8 mouse cellular contexts compared by ENCODE assay signal in the genomic region with DNA sequence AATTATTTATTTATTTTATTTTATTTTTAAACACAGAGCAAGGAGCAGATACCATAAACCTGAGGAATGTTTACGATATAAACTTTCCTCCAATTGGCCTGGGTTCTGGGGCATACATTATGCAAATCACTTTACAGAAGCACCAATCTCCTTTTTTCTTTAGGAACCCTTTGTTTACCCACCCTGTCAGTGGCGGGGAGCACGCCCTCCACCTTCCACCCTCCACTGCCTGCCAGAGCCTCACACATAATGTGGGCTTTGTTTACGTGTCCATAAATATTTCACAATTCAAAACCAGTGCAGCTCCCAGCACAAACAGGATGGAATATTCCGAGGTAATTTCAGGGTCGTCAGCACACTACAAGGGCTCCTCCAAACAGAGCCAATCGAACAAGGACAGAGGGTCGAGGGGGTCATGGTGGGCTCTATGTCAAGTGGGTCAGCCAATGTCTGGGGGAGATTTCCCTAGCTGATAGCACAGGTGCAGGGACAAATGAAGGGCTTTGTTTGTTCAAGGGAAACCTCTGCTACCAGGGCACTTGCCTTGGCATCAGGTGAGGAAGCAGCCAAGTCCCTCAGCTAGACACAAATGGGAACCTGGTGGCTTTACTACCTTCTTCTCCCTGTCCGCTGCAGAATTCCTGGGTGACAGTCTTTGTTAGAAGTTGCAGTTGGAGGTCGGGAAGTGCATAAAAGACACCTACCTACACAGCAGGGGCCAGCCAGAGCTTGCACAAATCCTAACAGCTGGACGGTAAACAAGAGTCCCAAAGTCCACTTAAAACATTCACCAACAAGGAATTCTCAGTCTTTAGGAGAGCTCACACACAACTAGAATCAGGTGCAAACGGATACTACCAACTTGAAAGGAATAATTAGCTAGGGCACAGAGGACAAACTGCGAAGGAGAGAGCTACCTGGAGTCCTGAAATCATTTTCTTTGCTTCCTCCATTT. TPM values are rescaled to one million over a fixed set of nuclear protein-coding genes. Genes with fewer than 3 reads are reported as not detected.
DNase-seq lines count a peak whose midpoint lies in the region; ATAC-seq and TF ChIP-seq lines count a peak whose summit lies in the region.
"Had no signal": no experiment of that assay in that cellular context is flagged by ENCODE, and none has a peak within 500 bp of the region (broad histone marks: within the 10 kb centered on the region; RNA-seq: fewer than 3 reads in every experiment).

No protein-coding gene starts in this region.

- intact Hi-C loops in left cerebral cortex, postnatal 4 days (cut with DNase I), result no loop called here

- H3K9me3 ChIP-seq in liver, embryonic 14.5 days (ENCODE audit: control insufficient read depth, low read length), result no peaks in the 10 kb centered on the region

- H3K4me3 ChIP-seq in kidney, adult 2 months (ENCODE audit: insufficient read depth, low read depth, low read length), result peak overlapping the region; percentile 33
- H3K4me3 ChIP-seq in liver, embryonic 14.5 days (ENCODE audit: insufficient read depth in 1 of 2, low read depth in 2 of 2, low read length in 2 of 2), result peak overlapping the region; percentile 22 to 42

- no peak for TF ChIP-seq POLR2A in brain, embryonic 14.5 days (IDR thresholded peaks at IDR 0.05; ENCODE audit: borderline replicate concordance, extremely low read depth, insufficient read depth, insufficient read length, poor library complexity, severe bottlenecking)
- no peak for TF ChIP-seq POLR2A in kidney, adult 2 months (IDR thresholded peaks at IDR 0.05; ENCODE audit: low read depth, low read length)

- DNase-seq in R1 (ENCODE audit: low read depth, low spot score), result peak; percentile 48
- DNase-seq in brain, embryonic 14.5 days (ENCODE audit: low read depth), result peak; percentile 49
- DNase-seq in kidney, adult 2 months, result peak; percentile 72
- DNase-seq in liver, embryonic 14.5 days (ENCODE audit: low read depth in 3 of 3, low spot score in 3 of 3), result no peak
- no peak for DNase-seq in left cerebral cortex, postnatal 4 days
- no peak for DNase-seq in frontal cortex, postnatal 14 days (ENCODE audit: low spot score in 2 of 2)
- no peak for DNase-seq in right cerebral cortex, adult 18-20 months

- peak overlapping the region; percentile 34; the same call in 1 of the 2 replicates for H3K27ac ChIP-seq in kidney, adult 2 months (ENCODE audit: insufficient read depth, low read depth, low read length)
- H3K27ac ChIP-seq in liver, embryonic 14.5 days, result no peak overlapping the region; the same call in 1 of the 2 replicates

- H3K9ac ChIP-seq in liver, embryonic 14.5 days (replicated peaks), result no peak overlapping the region

- ATAC-seq in liver, embryonic 14.5 days (ENCODE audit: insufficient read depth), result peak; percentile 62

- 23% methylated on average over 13 of the region's 13 CpGs for WGBS in kidney, adult 2 months
- 18% methylated on average over 13 of the region's 13 CpGs for WGBS in liver, embryonic 14.5 days (ENCODE audit: insufficient replicate concordance)

- H3K4me1 ChIP-seq in kidney, adult 2 months (ENCODE audit: control insufficient read depth, insufficient read depth, low read length), result no peaks in the 10 kb centered on the region; the same call in 1 of the 2 replicates
- H3K4me1 ChIP-seq in liver, embryonic 14.5 days (replicated peaks; ENCODE audit: control insufficient read depth in 2 of 2, insufficient read depth in 2 of 2, low read length in 1 of 2), result no peaks in the 10 kb centered on the region

- no peak for TF ChIP-seq CTCF in brain, embryonic 14.5 days (IDR thresholded peaks at IDR 0.05; ENCODE audit: borderline replicate concordance, extremely low read depth, insufficient read depth, insufficient read length)
- TF ChIP-seq CTCF in kidney, adult 2 months (conservative IDR thresholded peaks at IDR 0.05; ENCODE audit: insufficient read depth, insufficient read length, low read depth, low read length), result no peak
- no peak for TF ChIP-seq CTCF in liver, embryonic 14.5 days (IDR thresholded peaks at IDR 0.05; ENCODE audit: low read depth)

- no peaks in the 10 kb centered on the region for H3K36me3 ChIP-seq in kidney, adult 2 months (ENCODE audit: control insufficient read depth, insufficient read depth, low read length)
- no peaks in the 10 kb centered on the region for H3K36me3 ChIP-seq in liver, embryonic 14.5 days (replicated peaks; ENCODE audit: control insufficient read depth, insufficient read depth, low read depth)

- H3K4me2 ChIP-seq in liver, embryonic 14.5 days (ENCODE audit: low read depth), result peak overlapping the region; percentile 27

- H3K27me3 ChIP-seq in kidney, adult 2 months (replicated peaks; ENCODE audit: control insufficient read depth, insufficient read depth, low read length), result no peaks in the 10 kb centered on the region
- peaks cover 16% of the 10 kb centered on the region for H3K27me3 ChIP-seq in liver, embryonic 14.5 days (ENCODE audit: control insufficient read depth, insufficient read depth, low read length)

- no peak for TF ChIP-seq EP300 in liver, embryonic 14.5 days (IDR thresholded peaks at IDR 0.05; ENCODE audit: low read depth)

RNA-seq across cellular contexts. Expression of a gene that starts 33.3 kb away (rescaled TPM):
- polyA plus RNA-seq in brain, embryonic 14.5 days (2012; rRNA removed), result 25.4 and 32.9 TPM in 2 replicates
- 60.8 and 70.8 TPM in 2 replicates for polyA plus RNA-seq in kidney, adult 2 months (2012; rRNA removed)
- 7.0 and 14.4 TPM in 2 replicates for polyA plus RNA-seq in liver, embryonic 14.5 days (2012; rRNA removed)
- 32.0 and 35.7 TPM in 2 replicates for polyA plus RNA-seq in liver, embryonic 14.5 days (2014; fragmentation: Nextera tagmentation; extraction: Ambion mirVana)
- total RNA-seq in left cerebral cortex, postnatal 4 days (2021), result 10 to 100 TPM; 73.7 to 79.4 TPM

RNA-seq across cellular contexts. Expression of a gene that starts 46.4 kb away (rescaled TPM):
- 29.9 and 40.6 TPM in 2 replicates for polyA plus RNA-seq in brain, embryonic 14.5 days (2012; rRNA removed)
- 4.6 and 5.3 TPM in 2 replicates for polyA plus RNA-seq in kidney, adult 2 months (2012; rRNA removed)
- 0.56 and 0.57 TPM in 2 replicates for polyA plus RNA-seq in liver, embryonic 14.5 days (2012; rRNA removed)
- polyA plus RNA-seq in liver, embryonic 14.5 days (2014; fragmentation: Nextera tagmentation; extraction: Ambion mirVana), result 0.84 and 1.2 TPM in 2 replicates
- total RNA-seq in left cerebral cortex, postnatal 4 days (2021), result 10 to 100 TPM; 65.3 to 66.0 TPM

RNA-seq across cellular contexts. Expression of a gene that starts 53.4 kb away (rescaled TPM):
- 1.2 and 1.7 TPM in 2 replicates for polyA plus RNA-seq in brain, embryonic 14.5 days (2012; rRNA removed)
- 39.0 and 41.1 TPM in 2 replicates for polyA plus RNA-seq in kidney, adult 2 months (2012; rRNA removed)
- 1.8 and 2.2 TPM in 2 replicates for polyA plus RNA-seq in liver, embryonic 14.5 days (2012; rRNA removed)
- 2.1 and 2.3 TPM in 2 replicates for polyA plus RNA-seq in liver, embryonic 14.5 days (2014; fragmentation: Nextera tagmentation; extraction: Ambion mirVana)
- 1 to 10 TPM; 1.8 to 2.0 TPM for total RNA-seq in left cerebral cortex, postnatal 4 days (2021)
- total RNA-seq: monocyte, adult 5-6 weeks had no signal

RNA-seq across cellular contexts. Expression of a gene that starts 58.2 kb away (rescaled TPM):
- polyA plus RNA-seq in brain, embryonic 14.5 days (2012; rRNA removed), result 5.7 and 6.1 TPM in 2 replicates
- 548 and 676 TPM in 2 replicates for polyA plus RNA-seq in kidney, adult 2 months (2012; rRNA removed)
- polyA plus RNA-seq in liver, embryonic 14.5 days (2012; rRNA removed), result 1.7 and 2.7 TPM in 2 replicates
- 4.5 and 4.7 TPM in 2 replicates for polyA plus RNA-seq in liver, embryonic 14.5 days (2014; fragmentation: Nextera tagmentation; extraction: Ambion mirVana)
- 10 to 100 TPM; 39.1 to 40.9 TPM for total RNA-seq in left cerebral cortex, postnatal 4 days (2021)
- total RNA-seq: monocyte, adult 5-6 weeks had no signal

RNA-seq across cellular contexts. Expression of a gene that starts 59.3 kb away (rescaled TPM):
- 1.3 and 1.8 TPM in 2 replicates for polyA plus RNA-seq in brain, embryonic 14.5 days (2012; rRNA removed)
- polyA plus RNA-seq in kidney, adult 2 months (2012; rRNA removed), result 20.0 and 21.1 TPM in 2 replicates
- polyA plus RNA-seq in liver, embryonic 14.5 days (2012; rRNA removed), result 0.20 and 0.35 TPM in 2 replicates
- not detected in 2 replicates for polyA plus RNA-seq in liver, embryonic 14.5 days (2014; fragmentation: Nextera tagmentation; extraction: Ambion mirVana)
- total RNA-seq in left cerebral cortex, postnatal 4 days (2021), result 1 to 10 TPM; 1.0 to 1.3 TPM
- total RNA-seq: monocyte, adult 5-6 weeks had no signal

Comparison
In these comparisons a context has a peak if more than half of its experiments do, and no peak if none do; other contexts are left out.
1. DNase-seq: peak in R1 (single experiment), brain, embryonic 14.5 days (single experiment) and kidney, adult 2 months (single experiment); none in liver, embryonic 14.5 days (0 of 3), left cerebral cortex, postnatal 4 days (single experiment), frontal cortex, postnatal 14 days (0 of 2) and right cerebral cortex, adult 18-20 months (single experiment).
2. RNA of a gene that starts 53.4 kb away (polyA plus RNA-seq): 39.0 to 41.1 TPM in kidney, adult 2 months; 1.8 to 2.3 TPM in liver, embryonic 14.5 days and 1.2 to 1.7 TPM in brain, embryonic 14.5 days; every median in the first group is over 10 times any median in the second.